Mouse (Mus musculus): ENCODE measurements around the gene Olfr476. TPM values are rescaled to one million over a fixed set of nuclear protein-coding genes. Genes with fewer than 3 reads are reported as not detected.
"Not testable (repeated sequence)": the region's sequence is repeated elsewhere in the genome, so short reads cannot be mapped to it uniquely, and the experiment has no call there.

Gene Olfr476
- not detected in 2 replicates for polyA plus RNA-seq (2011; ENCODE audit: insufficient read depth, insufficient read length, low replicate concordance, missing spikeins)

DNA sequence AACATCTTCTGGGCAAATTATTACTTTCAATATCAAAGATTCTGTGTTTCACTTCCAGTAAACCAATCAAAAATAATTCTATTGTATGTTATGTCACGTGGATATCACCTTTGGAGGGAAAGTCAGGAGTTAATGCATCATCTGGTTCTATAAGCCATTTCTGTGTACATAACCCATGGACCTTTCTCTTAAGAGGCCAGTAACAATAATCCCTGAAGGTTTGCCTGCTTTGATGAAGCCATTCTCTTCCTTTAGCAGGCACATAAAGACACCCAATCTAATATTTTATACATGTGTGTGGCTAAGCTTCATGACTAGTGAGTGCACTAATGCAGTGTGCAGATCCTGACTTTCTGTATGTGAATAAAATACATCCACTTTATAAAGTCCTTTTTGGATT lies at the start of gene Olfr476:
Gene Olfr476, plus strand, starts transcription at position 301 of the 400 bp plus-strand sequence.
- Histone ChIP-seq H3K4me1 (ENCODE audit: control insufficient read depth, insufficient read depth, low read length) (no peaks in the 10 kb centered on the region), H3K27ac (ENCODE audit: control insufficient read depth, insufficient read depth, low read depth, low read length, poor library complexity) (no peak within 1 kb of the TSS), H3K4me3 (replicated peaks; ENCODE audit: control insufficient read depth, low read depth, low read length) (no peak within 1 kb of the TSS)
- TF ChIP-seq POLR2A (IDR thresholded peaks at IDR 0.05; ENCODE audit: borderline replicate concordance, control insufficient read depth, low read depth, low read length) (no peak), CTCF (IDR thresholded peaks at IDR 0.05; ENCODE audit: control insufficient read depth, insufficient read depth, low read length) (no peak)
- WGBS: 34% methylated on average over 1 of the region's 1 CpGs

DNA sequence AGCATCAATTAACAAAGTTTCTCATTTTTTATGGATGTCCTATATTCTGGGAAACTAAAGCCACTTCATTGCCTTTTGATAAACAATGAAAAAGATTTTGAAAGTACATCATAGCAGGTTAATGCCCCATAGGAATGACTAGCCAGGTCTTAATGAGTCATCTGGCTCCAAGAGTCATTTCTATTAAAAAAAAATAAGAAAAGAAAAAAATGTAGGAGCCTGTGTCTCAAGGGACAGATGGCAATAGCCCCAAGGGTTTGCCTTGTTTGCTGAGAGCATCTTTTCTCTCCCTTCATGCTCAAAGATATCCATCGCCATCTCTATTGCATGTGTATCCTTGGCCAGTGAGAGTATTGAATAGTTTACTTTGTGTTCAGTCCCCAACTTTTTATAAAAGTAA lies 34.5 kb upstream of the Olfr476 start, which contains the start of gene Olfr473:
Gene Olfr473, plus strand, starts transcription at position 301 of the 400 bp plus-strand sequence.
- no peak for TF ChIP-seq CTCF (IDR thresholded peaks at IDR 0.05; ENCODE audit: control insufficient read depth, insufficient read depth, low read length)
- no peak for TF ChIP-seq POLR2A (IDR thresholded peaks at IDR 0.05; ENCODE audit: borderline replicate concordance, control insufficient read depth, low read depth, low read length)
- no peak within 1 kb of the TSS for H3K27ac ChIP-seq (ENCODE audit: control insufficient read depth, insufficient read depth, low read depth, low read length, poor library complexity)
- WGBS: 91% methylated on average over 1 of the region's 1 CpGs
- H3K4me3 ChIP-seq (replicated peaks; ENCODE audit: control insufficient read depth, low read depth, low read length): no peak within 1 kb of the TSS
- H3K4me1 ChIP-seq (ENCODE audit: control insufficient read depth, insufficient read depth, low read length): no peaks in the 10 kb centered on the region

DNA sequence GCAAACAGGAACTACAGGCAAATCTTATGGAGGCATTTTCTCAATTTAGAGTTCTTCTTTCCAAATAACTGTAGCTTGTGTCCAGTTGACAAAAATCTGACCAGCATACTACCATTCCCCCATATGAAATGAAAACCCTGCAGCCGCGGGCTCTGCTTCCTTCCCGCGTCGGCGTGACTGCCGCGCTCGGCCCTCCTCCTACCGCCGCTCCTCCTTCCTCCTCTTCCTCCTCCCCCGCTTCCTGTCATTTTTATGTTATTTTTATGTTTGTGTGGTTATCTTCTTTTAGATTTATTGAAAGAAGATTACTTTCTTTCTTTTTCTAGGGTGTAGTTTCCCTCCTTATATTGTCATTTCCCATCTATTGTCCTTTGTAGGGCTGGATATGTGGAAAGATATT lies 12.1 kb upstream of the Olfr476 start:
- H3K4me1 ChIP-seq (ENCODE audit: control insufficient read depth, insufficient read depth, low read length); H3K4me3 ChIP-seq (replicated peaks; ENCODE audit: control insufficient read depth, low read depth, low read length); H3K27ac ChIP-seq (ENCODE audit: control insufficient read depth, insufficient read depth, low read depth, low read length, poor library complexity): not testable (repeated sequence)
- WGBS: 94% methylated on average over 12 of the region's 12 CpGs

DNA sequence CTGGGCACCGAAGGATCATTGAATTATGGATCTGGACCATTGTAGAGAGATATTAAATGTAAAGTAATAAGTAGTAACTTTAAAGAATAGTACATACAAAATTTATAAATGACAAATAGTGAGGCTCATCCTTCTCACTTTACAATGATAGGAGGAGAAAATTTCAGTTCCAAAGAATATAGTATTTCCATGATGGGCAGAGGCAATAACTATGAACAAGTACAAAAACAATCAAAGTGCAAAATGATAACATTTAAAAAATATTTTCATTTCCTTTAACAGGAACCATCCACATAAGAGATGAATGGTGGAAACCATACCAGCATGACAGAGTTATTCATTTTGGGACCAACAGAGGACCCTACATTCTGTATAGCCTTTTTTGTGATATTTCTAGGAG lies 10.3 kb upstream of the Olfr476 start, which contains the start of gene Olfr474:
Gene Olfr474, plus strand, starts transcription at position 301 of the 400 bp plus-strand sequence.
- no peak within 1 kb of the TSS for H3K27ac ChIP-seq (ENCODE audit: control insufficient read depth, insufficient read depth, low read depth, low read length, poor library complexity)
- 71% methylated on average over 1 of the region's 1 CpGs for WGBS
- no peaks in the 10 kb centered on the region for H3K4me1 ChIP-seq (ENCODE audit: control insufficient read depth, insufficient read depth, low read length)
- no peak for TF ChIP-seq POLR2A (IDR thresholded peaks at IDR 0.05; ENCODE audit: borderline replicate concordance, control insufficient read depth, low read depth, low read length)
- H3K4me3 ChIP-seq (replicated peaks; ENCODE audit: control insufficient read depth, low read depth, low read length): no peak within 1 kb of the TSS

DNA sequence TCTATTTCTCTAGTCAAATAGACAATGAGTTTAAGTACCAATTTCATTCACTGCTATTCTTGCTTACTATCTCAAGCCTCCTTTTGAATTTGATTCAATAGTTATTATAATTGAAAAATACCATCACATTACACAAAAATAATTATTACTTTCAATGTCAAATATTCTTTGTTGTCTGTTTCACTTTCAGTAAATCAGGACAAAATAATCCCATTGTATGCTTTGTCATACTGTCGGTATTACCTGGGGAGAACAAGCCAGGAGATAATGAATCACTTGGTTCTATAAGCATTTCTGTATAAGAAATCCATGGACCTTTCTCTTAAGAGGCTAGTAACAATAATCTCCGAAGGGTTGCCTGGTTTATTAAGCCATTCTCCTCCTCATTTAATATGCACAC lies 21.8 kb downstream of the Olfr476 start, which contains the start of gene Olfr477:
Gene Olfr477, plus strand, starts transcription at position 301 of the 400 bp plus-strand sequence.
- no peak within 1 kb of the TSS for H3K27ac ChIP-seq (ENCODE audit: control insufficient read depth, insufficient read depth, low read depth, low read length, poor library complexity)
- TF ChIP-seq POLR2A (IDR thresholded peaks at IDR 0.05; ENCODE audit: borderline replicate concordance, control insufficient read depth, low read depth, low read length): no peak
- no peak for TF ChIP-seq CTCF (IDR thresholded peaks at IDR 0.05; ENCODE audit: control insufficient read depth, insufficient read depth, low read length)
- H3K4me3 ChIP-seq (replicated peaks; ENCODE audit: control insufficient read depth, low read depth, low read length): no peak within 1 kb of the TSS
- 73% methylated on average over 2 of the region's 2 CpGs for WGBS
- no peaks in the 10 kb centered on the region for H3K4me1 ChIP-seq (ENCODE audit: control insufficient read depth, insufficient read depth, low read length)

DNA sequence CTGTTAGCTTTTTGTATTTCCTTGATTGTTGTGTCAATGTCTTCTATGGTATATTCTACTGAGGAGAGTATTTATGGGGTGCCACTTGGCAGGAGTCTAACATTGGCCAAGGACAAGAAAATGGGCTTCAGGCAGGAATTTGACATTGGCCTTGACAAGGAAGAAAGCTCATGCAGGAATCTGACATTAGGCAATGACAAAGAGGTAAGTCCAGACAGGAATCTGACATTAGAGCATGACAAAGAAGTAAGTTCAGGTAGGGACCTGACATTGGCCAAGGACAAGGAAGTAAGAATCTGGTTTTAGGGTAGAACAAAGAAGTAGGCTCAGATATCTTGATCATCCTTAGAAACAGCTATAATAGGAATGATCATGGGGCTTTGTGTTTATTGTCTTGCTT lies 49.7 kb downstream of the Olfr476 start:
- not testable (repeated sequence) for H3K4me3 ChIP-seq (replicated peaks; ENCODE audit: control insufficient read depth, low read depth, low read length); H3K4me1 ChIP-seq (ENCODE audit: control insufficient read depth, insufficient read depth, low read length); H3K27ac ChIP-seq (ENCODE audit: control insufficient read depth, insufficient read depth, low read depth, low read length, poor library complexity)

Other genes starting within 250 kb of the Olfr476 start
- not detected in 2 replicates for gene Cyb5r2, start 206.8 kb upstream of the Olfr476 start, polyA plus RNA-seq (2011; ENCODE audit: insufficient read depth, insufficient read length, low replicate concordance, missing spikeins)
- gene Ovch2, start 163.6 kb upstream of the Olfr476 start, polyA plus RNA-seq (2011; ENCODE audit: insufficient read depth, insufficient read length, low replicate concordance, missing spikeins): not detected in 2 replicates
- not detected in 2 replicates for gene Olfr467, start 152.5 kb upstream of the Olfr476 start, polyA plus RNA-seq (2011; ENCODE audit: insufficient read depth, insufficient read length, low replicate concordance, missing spikeins)
- not detected in 2 replicates for gene Olfr469, start 139.3 kb upstream of the Olfr476 start, polyA plus RNA-seq (2011; ENCODE audit: insufficient read depth, insufficient read length, low replicate concordance, missing spikeins)
- not detected in 2 replicates for gene Olfr470, start 117.3 kb upstream of the Olfr476 start, polyA plus RNA-seq (2011; ENCODE audit: insufficient read depth, insufficient read length, low replicate concordance, missing spikeins)
- gene Olfr472, start 66.9 kb upstream of the Olfr476 start, polyA plus RNA-seq (2011; ENCODE audit: insufficient read depth, insufficient read length, low replicate concordance, missing spikeins): not detected in 2 replicates
- gene Olfr473, start 34.4 kb upstream of the Olfr476 start, polyA plus RNA-seq (2011; ENCODE audit: insufficient read depth, insufficient read length, low replicate concordance, missing spikeins): not detected in 2 replicates
- gene Olfr474, start 10.2 kb upstream of the Olfr476 start, polyA plus RNA-seq (2011; ENCODE audit: insufficient read depth, insufficient read length, low replicate concordance, missing spikeins): not detected in 2 replicates
- gene Olfr477, start 21.9 kb downstream of the Olfr476 start, polyA plus RNA-seq (2011; ENCODE audit: insufficient read depth, insufficient read length, low replicate concordance, missing spikeins): not detected in 2 replicates
- gene Olfr478, start 69.2 kb downstream of the Olfr476 start, polyA plus RNA-seq (2011; ENCODE audit: insufficient read depth, insufficient read length, low replicate concordance, missing spikeins): not detected in 2 replicates
- not detected in 2 replicates for gene Olfr479, start 85.9 kb downstream of the Olfr476 start, polyA plus RNA-seq (2011; ENCODE audit: insufficient read depth, insufficient read length, low replicate concordance, missing spikeins)
- not detected in 2 replicates for gene Olfr480, start 102.5 kb downstream of the Olfr476 start, polyA plus RNA-seq (2011; ENCODE audit: insufficient read depth, insufficient read length, low replicate concordance, missing spikeins)
- 0.43 TPM in 1 of 2 replicates, not detected in the other for gene Olfr481, start 115.1 kb downstream of the Olfr476 start, polyA plus RNA-seq (2011; ENCODE audit: insufficient read depth, insufficient read length, low replicate concordance, missing spikeins)
- not detected in 2 replicates for gene Olfr482, start 132.8 kb downstream of the Olfr476 start, polyA plus RNA-seq (2011; ENCODE audit: insufficient read depth, insufficient read length, low replicate concordance, missing spikeins)
- gene Olfr483, start 136.0 kb downstream of the Olfr476 start, polyA plus RNA-seq (2011; ENCODE audit: insufficient read depth, insufficient read length, low replicate concordance, missing spikeins): not detected in 2 replicates
- not detected in 2 replicates for gene Olfr484, start 162.6 kb downstream of the Olfr476 start, polyA plus RNA-seq (2011; ENCODE audit: insufficient read depth, insufficient read length, low replicate concordance, missing spikeins)
- gene Olfr485, start 195.1 kb downstream of the Olfr476 start, polyA plus RNA-seq (2011; ENCODE audit: insufficient read depth, insufficient read length, low replicate concordance, missing spikeins): not detected in 2 replicates
- not detected in 2 replicates for gene Olfr486, start 207.9 kb downstream of the Olfr476 start, polyA plus RNA-seq (2011; ENCODE audit: insufficient read depth, insufficient read length, low replicate concordance, missing spikeins)
- not detected in 2 replicates for gene Olfr487, start 249.8 kb downstream of the Olfr476 start, polyA plus RNA-seq (2011; ENCODE audit: insufficient read depth, insufficient read length, low replicate concordance, missing spikeins)

Measured in bone marrow, adult 2 months (tissue).